Mouse (Mus musculus): ENCODE measurements around the gene Sfi1.
A peak's percentile ranks its signal among the peaks of the same experiment; 100 is the strongest.
"Not testable (repeated sequence)": the region's sequence is repeated elsewhere in the genome, so short reads cannot be mapped to it uniquely, and the experiment has no call there.

Gene Sfi1

DNA sequence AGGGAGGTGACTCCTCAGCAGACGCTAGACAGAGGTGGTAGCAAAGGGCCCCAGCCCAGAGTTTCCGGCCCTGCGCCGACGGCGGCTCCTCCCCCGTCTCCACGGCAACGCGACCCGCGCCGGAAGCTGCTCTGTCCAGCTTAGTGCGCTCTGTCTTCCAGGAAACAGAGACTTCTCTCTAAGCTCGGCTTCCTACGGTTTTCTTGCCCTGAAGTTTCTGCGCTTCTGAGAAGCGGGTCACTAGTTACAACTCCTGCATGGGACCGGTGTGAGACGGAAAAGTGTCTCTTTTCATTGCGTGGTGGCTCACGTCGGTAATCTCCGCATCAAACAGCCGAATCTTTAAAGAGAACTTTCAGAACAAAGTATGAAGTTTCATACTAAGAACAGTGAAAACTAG lies at the start of gene Sfi1:
Sfi1 (minus strand) TSS at position 101 of the 400 bp plus-strand sequence.
- DNase-seq: no peak

DNA sequence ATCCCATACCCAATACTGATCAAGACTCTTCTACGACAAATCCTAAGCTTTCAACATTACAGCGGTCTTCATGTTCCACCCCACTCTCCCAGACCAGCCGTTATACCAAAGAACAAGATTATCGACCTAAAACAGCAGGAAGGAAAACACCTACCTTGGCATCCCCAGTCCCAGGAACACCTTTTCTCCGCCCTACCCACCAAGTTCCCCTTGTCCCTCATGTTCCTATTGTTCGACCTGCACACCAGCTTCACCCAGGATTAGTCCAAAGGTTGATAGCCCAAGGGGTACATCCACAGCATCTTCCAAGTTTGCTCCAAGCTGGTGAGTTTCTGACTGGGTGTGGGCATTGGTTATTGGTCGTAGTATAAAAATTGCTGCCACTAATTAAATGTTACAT lies 49.1 kb upstream of the Sfi1 start:
- no peak for DNase-seq

DNA sequence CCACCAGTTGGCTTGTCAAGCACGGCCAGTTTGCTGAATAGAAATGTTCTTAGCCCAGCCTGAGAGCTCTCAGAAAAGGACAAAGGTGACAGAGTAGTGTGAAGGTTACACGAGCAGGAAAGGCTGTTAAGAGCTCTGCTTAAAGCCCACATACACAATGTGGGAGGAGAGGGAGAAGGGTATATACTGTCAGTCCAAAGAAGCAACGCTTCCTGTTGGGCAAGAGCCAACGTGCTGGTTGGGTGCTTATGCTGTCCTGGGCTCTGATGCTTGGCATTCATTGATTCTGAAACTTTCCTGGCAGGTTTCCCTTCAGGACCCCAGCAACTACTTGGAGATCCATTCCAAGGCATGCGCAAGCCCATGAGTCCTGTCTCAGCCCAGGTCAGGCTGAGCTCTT lies 42.0 kb upstream of the Sfi1 start:
- no peak for DNase-seq

DNA sequence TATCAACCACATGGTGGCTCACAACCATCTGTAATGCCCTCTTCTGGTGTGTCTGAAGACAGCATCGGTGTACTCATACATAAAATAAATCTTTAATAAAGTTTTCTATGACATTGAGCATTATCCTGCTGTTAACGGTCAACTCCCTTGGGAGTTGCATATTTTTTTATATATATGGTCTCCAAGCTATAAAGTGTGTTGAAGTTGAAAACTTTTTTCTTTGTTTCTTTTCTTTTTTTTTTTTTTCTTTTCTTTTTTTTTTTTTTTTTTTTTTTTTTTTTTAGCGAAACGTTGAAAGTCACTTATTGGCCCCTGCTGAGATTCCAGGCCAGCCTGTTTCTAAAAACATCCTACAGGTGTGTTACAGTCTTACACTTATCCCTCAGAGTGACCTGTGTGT lies 40.4 kb upstream of the Sfi1 start:
- no peak for DNase-seq

DNA sequence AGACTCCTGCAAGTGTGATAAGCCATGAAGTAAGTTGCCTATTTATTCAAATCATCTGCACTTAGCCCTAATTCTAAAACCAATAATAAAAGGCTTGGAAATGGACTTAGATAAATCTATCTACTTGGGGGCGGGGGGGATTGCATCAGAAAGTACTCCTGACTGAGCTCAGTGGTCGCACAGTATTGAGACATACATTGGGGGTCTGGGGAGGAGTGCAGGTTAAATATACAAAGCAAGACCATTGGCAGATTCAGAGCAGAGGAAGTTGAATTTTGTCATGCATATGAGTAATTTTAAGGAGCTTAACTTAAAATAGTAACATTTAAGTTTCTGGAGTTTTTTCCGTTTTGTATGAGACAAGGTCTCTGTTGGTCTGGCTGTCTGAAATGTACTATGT lies 39.0 kb upstream of the Sfi1 start:
- no peak for DNase-seq

DNA sequence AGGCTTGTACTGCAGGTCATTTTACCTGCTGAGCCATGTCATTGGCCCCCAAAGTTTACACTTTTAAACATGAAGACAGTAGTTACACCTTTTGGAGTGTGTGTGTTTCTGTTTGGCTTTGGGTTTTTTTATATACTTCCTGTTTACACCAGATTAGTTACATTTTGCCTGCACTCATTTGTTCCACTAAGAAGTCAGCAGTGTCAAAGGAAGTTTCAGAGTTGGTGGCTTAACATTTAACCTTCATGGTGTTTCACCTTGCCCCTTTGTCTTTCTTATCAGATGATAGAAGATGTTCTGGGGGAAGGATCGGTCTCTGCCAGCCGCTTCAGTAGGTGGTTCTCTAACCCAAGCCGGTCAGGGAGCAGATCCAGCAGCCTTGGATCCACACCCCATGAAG lies 33.9 kb upstream of the Sfi1 start:
- DNase-seq: no peak

DNA sequence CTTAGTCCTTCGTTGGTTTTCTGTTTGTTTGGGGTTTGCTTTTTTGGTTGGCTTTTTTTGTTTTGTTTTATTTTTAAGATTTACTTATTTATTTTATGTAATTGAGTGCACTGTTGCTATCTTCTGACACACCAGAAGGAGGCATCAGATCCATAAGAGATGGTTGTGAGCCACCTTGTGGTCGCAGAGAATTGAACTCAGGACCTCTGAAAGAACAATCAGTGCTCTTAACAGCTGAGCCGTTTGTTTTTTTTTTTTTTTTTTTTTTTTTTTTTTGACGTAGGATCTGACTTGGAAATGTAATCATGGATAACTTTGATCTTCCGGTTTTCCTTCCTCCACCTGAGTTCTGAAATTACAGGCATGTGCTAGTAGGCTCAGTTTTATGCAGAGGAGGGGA lies 29.8 kb upstream of the Sfi1 start:
- no peak for DNase-seq

DNA sequence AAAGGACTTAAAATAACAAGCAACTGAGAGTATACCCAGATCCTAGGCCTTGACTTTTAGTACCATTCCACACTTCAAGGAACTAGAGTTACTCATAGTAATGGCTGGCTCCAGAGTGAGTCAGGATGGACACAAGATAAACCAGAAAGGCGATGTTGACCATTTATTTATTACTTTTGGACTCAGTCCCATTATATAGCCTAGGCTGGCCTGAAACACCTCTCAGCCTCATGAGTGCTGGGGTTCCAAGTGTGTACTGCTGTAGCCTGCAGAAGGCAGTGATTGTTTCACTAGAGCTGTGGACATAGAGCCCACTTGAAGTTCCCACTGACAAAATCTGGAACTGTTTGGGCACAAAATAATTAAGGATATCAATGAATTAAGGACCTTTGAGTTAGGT lies 19.3 kb upstream of the Sfi1 start:
- no peak for DNase-seq

DNA sequence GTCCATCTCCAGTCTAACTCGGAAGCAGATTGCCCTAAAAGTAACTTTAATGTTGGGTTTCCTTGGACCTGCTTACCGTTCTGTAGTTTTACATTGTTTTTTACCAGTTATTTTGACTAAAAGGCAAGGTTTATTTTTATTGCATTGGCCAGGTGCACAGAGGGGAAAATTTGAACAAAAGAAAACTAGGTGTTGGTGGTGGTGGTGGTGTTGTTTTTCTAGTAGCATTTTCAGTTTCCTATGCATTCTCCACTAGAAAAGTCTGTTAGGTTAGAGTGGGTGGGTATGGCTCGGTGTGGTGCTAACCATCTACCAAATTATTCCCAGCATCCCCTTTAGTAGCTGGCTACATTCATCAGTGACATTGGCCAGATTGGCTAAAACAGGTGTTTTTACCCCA lies 13.5 kb upstream of the Sfi1 start:
- no peak for DNase-seq

DNA sequence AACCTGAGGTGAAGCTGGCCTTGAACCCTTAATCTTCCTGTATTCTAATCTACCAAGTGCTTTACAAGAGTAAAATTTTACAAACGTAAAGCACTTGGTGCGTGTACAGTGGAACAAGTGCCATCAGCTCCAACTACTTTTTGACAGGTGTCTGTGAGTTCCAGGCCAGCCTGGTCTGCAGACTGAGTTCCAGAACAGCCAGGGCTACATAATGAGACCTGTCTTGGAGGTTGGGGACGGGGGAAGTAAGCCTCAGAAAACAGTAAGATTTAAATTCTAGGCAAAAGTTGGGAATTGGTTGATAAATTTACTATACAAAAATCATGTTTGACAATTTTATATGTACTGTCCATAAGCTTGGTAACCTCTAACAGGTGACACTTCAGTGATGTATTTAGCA lies 11.9 kb upstream of the Sfi1 start:
- DNase-seq: no peak

DNA sequence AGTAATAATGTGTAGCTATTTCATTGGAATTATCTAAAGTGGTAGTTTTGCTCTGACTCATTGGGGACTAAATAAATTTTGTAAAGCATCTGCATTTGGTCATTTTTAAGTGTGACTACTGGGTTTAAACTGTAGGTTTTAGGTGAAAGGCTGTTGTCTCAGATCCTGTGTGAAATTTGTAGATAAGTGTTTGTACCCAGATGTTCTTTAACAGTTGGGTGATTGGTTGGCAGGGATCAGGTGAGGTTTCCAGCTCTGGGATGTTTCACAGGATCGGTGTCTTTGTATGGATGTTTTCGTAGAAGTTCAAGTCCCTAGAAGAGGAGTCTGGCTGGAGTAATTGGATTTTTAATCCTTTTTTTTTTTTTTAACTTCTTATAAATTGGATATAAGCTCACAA lies 10.5 kb upstream of the Sfi1 start:
- no peak for DNase-seq

DNA sequence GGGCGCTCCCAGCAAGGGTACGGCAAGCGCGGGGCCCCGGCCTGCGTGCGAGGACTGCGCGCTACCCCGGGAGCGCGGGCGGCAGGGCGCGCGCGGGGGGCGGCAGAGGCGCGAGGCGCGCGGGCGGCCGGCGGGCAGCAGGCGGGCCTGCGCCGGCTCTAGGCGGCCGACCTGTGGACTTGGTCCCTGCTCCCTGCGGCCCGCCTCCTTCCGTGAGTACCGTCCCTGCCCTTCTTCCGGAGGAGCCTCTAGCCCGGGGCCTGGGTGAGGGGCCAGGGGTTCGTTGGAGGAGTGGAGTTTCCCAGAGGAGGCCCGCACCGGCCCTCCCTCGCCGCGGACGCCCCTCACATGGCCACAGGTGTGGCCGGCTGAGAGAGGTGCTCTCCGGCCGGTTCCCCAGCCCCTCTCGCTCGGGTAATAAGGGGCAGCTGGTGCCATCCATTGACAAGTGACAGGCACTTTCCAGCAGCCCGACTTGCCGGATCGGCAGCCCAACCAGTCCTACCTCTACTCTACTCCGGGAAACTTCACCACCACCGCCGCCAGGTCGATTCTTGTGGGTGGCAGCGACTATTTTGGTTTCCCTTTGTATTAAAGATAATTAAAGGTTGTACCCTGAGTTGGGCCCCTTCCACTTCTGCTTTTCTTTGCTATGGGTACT lies 9.6 kb upstream of the Sfi1 start:
- peak; percentile 79 for DNase-seq

DNA sequence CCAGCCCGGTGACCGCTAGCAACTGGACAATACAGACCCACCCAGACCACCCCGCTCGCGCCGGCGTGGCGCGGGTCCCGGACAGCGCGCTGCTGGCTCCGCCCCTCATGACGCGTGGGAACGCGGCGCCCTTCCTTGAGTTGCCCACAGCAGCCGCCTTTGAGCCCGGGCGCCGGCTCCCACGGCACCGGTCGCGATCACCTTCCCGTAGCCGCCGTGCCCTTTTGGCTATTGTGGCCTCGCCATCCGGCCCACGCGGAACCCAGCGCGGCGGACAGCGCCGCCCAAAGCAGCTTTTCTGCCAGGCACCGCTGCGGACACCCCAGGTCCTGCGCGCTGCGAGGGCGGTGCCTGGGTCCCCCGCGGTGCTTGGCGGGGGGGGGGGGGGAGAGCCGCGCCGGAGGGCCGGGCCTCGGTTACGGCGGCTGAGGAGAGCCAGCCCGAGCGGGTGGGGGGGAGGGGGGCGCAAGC lies 9.0 kb upstream of the Sfi1 start, which contains the start of gene Eif4enif1:
Eif4enif1 (plus strand) TSS at position 162 of the 471 bp plus-strand sequence.
- peak; percentile 93 for DNase-seq

DNA sequence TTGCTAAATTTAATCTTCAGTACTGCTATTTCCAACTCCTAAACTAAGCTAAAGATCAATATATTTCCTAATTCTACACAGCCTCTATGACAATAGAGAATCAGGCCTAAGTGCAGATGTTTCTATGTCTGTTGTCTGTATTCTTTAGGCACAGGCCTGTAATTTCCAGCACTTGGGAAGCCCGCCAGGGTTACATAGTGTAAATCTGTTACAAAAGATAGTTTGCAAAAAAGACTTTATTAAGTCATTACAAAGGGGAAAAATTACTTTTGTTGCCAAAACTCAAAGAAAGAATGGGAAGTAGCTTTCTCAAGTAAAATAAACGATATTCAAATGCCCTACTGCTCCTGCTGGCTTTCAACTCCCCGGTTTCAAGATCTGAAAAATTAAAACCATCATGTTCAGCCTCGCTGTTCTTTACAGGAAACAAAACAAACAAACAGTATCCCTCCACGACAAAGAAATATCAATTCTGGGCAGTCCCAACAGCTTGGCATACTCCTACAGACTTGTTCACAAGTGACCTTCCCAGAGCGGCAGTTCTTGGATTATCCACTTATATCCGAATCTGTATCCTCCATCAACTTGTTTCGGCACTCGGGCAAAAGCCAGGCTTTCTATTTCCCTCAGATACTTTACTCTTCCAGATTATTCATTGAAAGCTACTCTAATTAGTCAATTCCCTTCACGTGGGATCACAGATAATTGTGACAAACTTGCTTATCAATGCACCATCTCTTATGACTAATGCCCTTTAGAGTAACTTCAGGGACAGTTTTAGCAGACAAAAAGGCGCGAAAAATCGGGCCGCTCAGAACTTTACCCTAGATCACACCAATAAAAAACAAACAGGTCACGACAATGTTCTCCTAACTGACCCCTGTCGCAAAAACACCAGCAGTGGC lies 8.3 kb upstream of the Sfi1 start:
- DNase-seq: peak; percentile 6

DNA sequence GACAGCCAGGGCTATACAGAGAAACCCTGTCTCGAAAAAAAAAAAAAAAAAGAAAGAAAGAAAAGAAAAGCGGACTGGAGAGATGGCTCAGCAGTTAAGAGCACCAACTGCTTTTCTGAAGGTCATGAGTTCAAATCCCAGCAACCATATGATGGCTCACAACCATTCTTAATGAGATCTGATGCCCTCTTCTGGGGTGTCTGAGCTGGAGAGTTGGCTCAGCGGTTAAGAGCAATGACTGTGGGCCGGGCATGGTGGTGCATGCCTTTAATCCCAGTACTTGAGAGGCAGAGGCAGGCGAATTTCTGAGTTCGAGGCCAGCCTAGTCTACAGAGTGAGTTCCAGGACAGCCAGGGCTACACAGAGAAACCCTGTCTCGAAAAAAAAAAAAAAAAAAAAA lies 7.4 kb upstream of the Sfi1 start:
- not testable (repeated sequence) for DNase-seq

DNA sequence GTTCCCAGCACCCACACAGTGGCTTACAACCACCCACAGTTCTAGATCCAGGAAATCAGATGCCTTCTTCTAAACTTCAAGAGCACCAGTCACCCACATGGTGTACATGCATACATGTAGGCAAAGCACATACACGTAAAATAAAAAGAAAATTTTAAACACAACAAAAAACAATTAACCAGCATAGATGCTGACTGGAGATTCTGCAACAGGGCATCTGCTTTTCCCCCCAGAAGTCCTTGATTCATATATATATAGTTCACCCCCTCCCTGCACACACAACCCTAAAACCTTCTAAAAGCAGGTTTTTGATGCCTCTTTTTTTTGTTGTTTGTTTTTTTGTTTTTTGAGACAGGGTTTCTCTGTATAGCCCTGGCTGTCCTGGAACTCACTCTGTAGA lies 10.6 kb downstream of the Sfi1 start:
- peak; percentile 9 for DNase-seq

DNA sequence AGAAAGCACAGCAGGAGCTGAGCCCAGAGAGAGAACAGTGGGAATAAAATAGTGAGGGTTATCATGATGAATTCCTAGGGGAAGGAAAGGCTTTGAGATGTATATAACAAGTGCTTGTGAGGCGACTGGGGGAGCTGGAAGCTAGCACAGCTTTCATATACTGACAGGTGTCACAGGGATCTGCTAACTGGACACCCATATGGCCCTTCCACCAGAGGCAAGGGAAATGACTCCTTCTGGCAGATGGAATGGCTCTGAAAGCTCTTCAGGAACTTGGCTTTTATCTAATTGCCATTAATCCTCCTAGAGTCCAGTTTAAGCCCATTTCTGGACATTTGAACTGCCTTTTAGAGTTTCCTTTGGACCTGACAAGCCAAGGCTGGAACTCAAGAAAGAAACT lies 11.3 kb downstream of the Sfi1 start:
- not testable (repeated sequence) for DNase-seq

DNA sequence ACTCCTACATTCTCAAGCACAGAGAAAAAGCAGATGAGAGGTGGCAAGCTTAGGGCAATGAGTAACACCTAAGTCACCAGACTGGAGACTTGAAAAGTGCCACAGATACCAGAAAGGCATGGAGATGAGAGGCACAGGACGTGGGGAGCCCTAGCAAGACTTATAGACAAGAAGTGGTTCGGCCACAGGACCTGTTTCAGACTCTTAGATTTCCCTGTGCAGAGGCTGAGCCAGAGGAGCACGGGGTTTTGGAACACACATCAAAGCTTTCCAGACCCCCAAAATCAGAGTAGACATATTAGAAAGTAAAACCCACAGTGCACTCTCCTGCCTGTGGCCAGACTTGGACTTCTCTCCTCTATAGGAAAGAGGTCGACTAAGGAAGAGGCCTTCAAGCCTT lies 12.0 kb downstream of the Sfi1 start:
- peak; percentile 78 for DNase-seq

DNA sequence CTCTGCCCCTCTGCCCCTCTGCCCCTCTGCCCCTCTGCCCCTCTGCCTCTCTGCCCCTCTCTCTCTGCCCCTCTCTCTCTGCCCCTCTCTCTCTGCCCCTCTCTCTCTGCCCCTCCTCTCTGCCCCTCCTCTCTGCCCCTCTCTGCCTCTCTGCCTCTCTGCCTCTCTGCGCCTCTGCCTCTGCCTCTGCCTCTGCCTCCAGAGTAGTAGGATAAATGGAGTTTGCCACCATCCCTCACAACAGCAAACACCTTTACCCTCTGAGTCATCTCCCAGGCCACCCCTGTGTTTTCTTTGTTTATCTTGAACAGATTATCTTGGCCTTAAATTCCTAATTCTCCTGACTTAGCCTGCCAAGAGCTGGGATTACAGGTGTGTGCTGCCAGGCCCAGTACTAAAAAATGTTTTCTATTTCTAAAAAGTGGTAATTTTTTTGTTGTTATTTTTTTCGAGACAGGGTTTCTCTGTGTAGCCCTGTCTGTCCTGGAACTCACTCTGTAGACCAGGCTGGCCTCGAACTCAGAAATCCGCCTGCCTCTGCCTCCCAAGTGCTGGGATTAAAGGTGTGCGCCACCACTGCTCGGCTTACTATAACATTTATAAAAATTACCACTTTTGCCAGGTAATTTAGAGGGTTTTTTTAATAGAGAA lies 12.6 kb downstream of the Sfi1 start:
- not testable (repeated sequence) for DNase-seq

DNA sequence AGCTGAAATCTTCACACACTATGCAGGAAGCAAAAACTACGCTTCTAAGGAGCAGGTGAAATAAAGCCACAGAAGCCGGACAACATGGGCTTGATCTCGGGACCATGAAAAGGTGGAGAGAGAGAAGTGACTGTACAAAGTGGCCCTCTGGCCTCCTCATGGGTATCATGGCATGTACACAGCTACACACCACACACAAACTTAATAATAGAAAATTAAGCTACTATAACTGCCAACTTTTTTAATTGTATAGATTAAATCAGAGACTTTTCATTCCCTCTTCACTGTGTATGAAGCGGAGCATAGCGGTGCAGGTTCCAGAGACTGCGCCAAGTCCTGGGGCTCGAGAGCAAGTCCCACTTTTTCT lies 13.6 kb downstream of the Sfi1 start:
- peak; percentile 22 for DNase-seq

DNA sequence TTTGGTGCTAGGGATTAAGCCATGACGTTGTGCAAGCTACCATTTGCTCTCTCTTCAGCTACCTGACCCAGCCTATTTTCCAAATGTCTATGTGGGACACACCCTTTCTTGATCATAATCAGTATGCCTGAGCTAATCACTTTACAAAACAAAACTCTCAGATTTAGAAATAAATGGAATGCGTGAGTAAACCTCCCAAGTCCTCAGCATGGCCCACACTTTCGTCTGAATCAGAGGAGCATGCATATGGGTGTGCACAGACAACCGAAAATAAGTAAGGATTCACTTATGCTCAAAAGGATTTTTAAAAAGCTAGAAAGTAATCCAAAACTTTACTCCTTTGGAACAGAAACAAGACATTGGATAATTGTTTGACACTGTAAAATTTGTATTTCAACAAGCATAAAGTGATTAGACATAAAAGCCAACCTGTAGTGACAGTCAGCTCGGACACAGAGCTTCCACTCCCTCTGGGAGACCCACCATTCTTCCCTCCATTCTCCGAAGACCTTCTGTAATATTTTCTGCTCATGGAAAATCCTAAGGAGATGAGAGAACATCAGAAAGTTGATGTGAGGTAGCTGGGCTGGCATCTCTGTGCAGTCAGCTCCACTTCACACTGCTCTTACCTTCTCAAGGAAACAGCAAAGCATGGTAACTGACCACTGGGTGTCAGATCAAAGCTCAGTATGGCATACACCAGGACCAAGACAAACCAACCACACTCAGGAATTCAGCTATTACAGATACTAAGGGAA lies 14.1 kb downstream of the Sfi1 start:
- DNase-seq: peak; percentile 47

DNA sequence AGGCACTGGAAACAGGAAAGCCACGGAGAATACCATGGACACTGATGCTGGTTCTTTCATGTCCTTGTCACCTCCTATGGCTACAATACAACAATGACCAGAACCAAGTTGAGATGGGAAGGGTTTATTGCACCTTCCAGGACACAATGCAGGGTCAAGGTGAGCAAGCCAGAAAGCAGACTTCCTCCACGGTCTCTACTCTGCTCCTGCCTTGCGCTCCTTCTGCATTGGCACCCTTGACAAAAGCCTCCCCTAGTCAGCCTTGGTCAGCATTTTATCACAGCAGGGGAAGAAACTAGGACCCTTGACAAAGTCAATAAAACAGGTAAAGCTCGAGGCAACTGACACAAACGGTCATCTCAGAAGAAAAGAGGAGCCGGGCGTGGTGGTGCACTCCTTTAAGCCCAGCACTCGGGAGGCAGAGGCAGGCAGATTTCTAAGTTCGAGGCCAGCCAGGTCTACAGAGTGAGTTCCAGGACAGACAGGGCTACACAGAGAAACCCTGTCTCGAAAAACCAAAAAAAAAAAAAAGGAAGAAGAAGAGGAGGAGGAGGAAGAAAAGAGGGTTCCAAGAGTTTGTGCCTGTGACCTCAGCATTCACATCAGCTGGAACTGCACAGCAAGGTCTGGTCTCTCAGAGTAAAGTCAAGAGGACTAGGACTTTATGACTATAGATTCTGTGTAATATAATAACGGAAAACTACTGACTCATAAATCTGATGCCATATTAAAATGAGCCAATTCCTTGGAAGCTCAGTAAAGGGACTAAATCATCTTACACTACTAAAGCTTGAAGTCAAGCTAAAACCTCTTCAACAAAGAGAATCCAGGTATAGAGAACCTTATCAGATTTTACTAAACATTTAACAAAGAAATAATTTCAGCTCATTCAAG lies 19.6 kb downstream of the Sfi1 start:
- peak; percentile 79 for DNase-seq
